Mouse (Mus musculus): ENCODE measurements around the gene Fam49a.

- TF ChIP-seq CTCF (IDR thresholded peaks at IDR 0.05; ENCODE audit: low read depth, low read length) (no peak), POLR2A (IDR thresholded peaks at IDR 0.05; ENCODE audit: extremely low read depth, insufficient read depth, low read length) (no peak)
Observed at GRCm38 (mm10) chr12:12316956-12317355, 55.0 kb downstream of the Fam49a start.

Data from liver, adult 2 months (tissue).